Mouse (Mus musculus): ENCODE measurements around the gene Tmprss11e. TPM values are rescaled to one million over a fixed set of nuclear protein-coding genes. Genes with fewer than 3 reads are reported as not detected.

Gene Tmprss11e
- polyA plus RNA-seq, 1 experiment from 2014 or later = not detected

Other genes with a start within 250 kb of the Tmprss11e start
- gene Tmprss11g, start 227.2 kb downstream of the Tmprss11e start, polyA plus RNA-seq (2015; fragmentation: Nextera tagmentation; extraction: Ambion mirVana) = 0.49 TPM in 1 of 2 replicates, not detected in the other
- not detected in 2 replicates for gene Tmprss11f, start 113.4 kb downstream of the Tmprss11e start, polyA plus RNA-seq (2015; fragmentation: Nextera tagmentation; extraction: Ambion mirVana)
- 0.05 and 0.12 TPM in 2 replicates for gene Tmprss11b, start 69.5 kb downstream of the Tmprss11e start, polyA plus RNA-seq (2015; fragmentation: Nextera tagmentation; extraction: Ambion mirVana)
- gene Ythdc1, start 58.4 kb upstream of the Tmprss11e start, polyA plus RNA-seq (2015; fragmentation: Nextera tagmentation; extraction: Ambion mirVana) = 38.5 and 49.5 TPM in 2 replicates
- 0.18 and 0.21 TPM in 2 replicates for gene Ugt2b34, start 161.1 kb upstream of the Tmprss11e start, polyA plus RNA-seq (2015; fragmentation: Nextera tagmentation; extraction: Ambion mirVana)
- 0.10 TPM in 1 of 2 replicates, not detected in the other for gene Ugt2b1, start 180.7 kb upstream of the Tmprss11e start, polyA plus RNA-seq (2015; fragmentation: Nextera tagmentation; extraction: Ambion mirVana)

Data from thymus, postnatal 0 days (tissue).